Mouse (Mus musculus) heart, adult 2 months (tissue): ENCODE measurements around the gene Gnb2.

ENCODE experiments used
- CTCF ChIP-seq: fragments of 200-600 bp; IDR thresholded peaks from 2 replicates; pipeline ENCODE4 v1.8.1; 2022; ENCODE audit warnings: antibody characterized with exemption, mild to moderate bottlenecking, moderate library complexity
- EP300 ChIP-seq: fragments of 200-500 bp; IDR thresholded peaks from 2 replicates; pipeline ENCODE4 v1.6.1; 2011; ENCODE audit warnings: low read depth, low read length, control low read depth; ENCODE audit not compliant: insufficient read depth
- POLR2A ChIP-seq: fragments of 200-500 bp; IDR thresholded peaks from 2 replicates; pipeline ENCODE4 v1.6.1; 2011; ENCODE audit warnings: mild to moderate bottlenecking, low read depth, low read length, control low read depth; ENCODE audit not compliant: insufficient read depth

DNA sequence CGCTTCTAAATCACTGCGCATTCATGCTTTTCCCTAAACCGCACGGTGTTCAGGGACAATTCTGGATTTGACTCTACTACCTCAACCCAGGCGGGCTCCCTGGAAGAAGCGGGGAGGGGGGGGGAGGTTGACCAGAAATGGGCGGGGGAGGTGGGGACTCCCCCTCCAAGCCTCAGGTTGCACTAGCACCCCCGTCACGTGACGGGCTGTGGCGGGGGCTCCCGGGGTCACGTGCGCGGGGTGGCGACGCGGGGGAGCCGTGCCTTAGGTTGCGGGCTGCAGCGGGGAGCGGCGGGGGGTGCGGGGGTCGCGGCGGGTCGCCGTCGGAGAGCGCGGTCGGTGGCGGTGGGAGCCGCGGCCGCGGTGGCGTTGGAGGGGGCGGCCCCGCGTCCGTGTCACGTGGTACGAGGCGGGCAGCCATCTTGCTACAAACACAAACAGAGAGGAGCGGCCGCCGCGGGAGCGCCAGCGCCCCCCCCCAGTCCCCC is 23.3 kb downstream of the Gnb2 start:
- TF ChIP-seq CTCF: no peak
- no peak for TF ChIP-seq EP300
- TF ChIP-seq POLR2A: no peak
